Mouse (Mus musculus) erythroblast, adult 5-6 weeks (primary cell): Measurements from ENCODE around the gene Rps15. TPM values are rescaled to one million over a fixed set of nuclear protein-coding genes. Genes with fewer than 3 reads are reported as not detected.

Source experiments
- ATAC-seq: replicated peaks from 2 replicates; pipeline ENCODE4 v1.8.0; 2016; ENCODE audit warnings: moderate number of reproducible peaks, mild to moderate bottlenecking, moderate TSS enrichment, inconsistent platforms; ENCODE audit not compliant: poor library complexity, low FRiP score, severe bottlenecking
- total RNA-seq, 2 experiments: library from RNA; stranded (forward) in 1 of 2; stranded (reverse) in 1 of 2; fragments of 150-400 nt in 1 of 2; fragments of 200-764, 138-1000 nt in 1 of 2; gene quantifications; 2 replicates each; pipeline versions ENCODE4 v1.2.3 to v1.2.4; 2015 to 2017; ENCODE audit warnings: low replicate concordance in 2 of 2

Gene Rps15
- total RNA-seq (2015; ENCODE audit: low replicate concordance) (509 and 541 TPM in 2 replicates), total RNA-seq (2017; ENCODE audit: low replicate concordance) (422 and 457 TPM in 2 replicates)

GRCm38 (mm10) chr10:80292251-80293146 lies at the start of gene Rps15:
Rps15 (plus strand) TSS chr10:80292453.
- ATAC-seq: peak; percentile 91

GRCm38 (mm10) chr10:80242607-80243006 lies 49.6 kb upstream of the Rps15 start:
- ATAC-seq: no peak

GRCm38 (mm10) chr10:80244791-80245399 lies 47.4 kb upstream of the Rps15 start:
- no peak for ATAC-seq

- peak; percentile 48 for ATAC-seq
These were observed 46.7 kb upstream of the Rps15 start for GRCm38 (mm10) chr10:80245600-80245999.

GRCm38 (mm10) chr10:80247849-80248248 lies 44.4 kb upstream of the Rps15 start:
- ATAC-seq: no peak

- ATAC-seq: 0 out of 2 replicates have a peak, but pooled peaks have one; percentile 2
These were observed 43.8 kb upstream of the Rps15 start for GRCm38 (mm10) chr10:80248437-80248836.

GRCm38 (mm10) chr10:80248971-80249640 lies 43.1 kb upstream of the Rps15 start, which contains the start of gene Ndufs7:
Ndufs7 (plus strand) TSS chr10:80249121.
- ATAC-seq: peak; percentile 82

GRCm38 (mm10) chr10:80250059-80250458 lies 42.2 kb upstream of the Rps15 start:
- no peak for ATAC-seq

- no peak for ATAC-seq
These were observed 41.7 kb upstream of the Rps15 start for GRCm38 (mm10) chr10:80250573-80250972.

GRCm38 (mm10) chr10:80252011-80252410 lies 40.2 kb upstream of the Rps15 start:
- no peak for ATAC-seq

GRCm38 (mm10) chr10:80252493-80253274 lies 39.6 kb upstream of the Rps15 start:
- ATAC-seq: no peak

GRCm38 (mm10) chr10:80253551-80253950 lies 38.7 kb upstream of the Rps15 start:
- ATAC-seq: no peak

GRCm38 (mm10) chr10:80254331-80255297 lies 37.6 kb upstream of the Rps15 start:
- ATAC-seq: no peak

GRCm38 (mm10) chr10:80255881-80256535 lies 36.2 kb upstream of the Rps15 start:
- no peak for ATAC-seq

GRCm38 (mm10) chr10:80257936-80258335 lies 34.3 kb upstream of the Rps15 start:
- no peak for ATAC-seq

- no peak for ATAC-seq
These were observed 33.3 kb upstream of the Rps15 start for GRCm38 (mm10) chr10:80258752-80259462.

- ATAC-seq: no peak
These were observed 32.8 kb upstream of the Rps15 start for GRCm38 (mm10) chr10:80259463-80259805.
